Mouse (Mus musculus) heart, embryonic 15.5 days (tissue): ENCODE results near the gene Lin7c. TPM values are rescaled to one million over a fixed set of nuclear protein-coding genes. Genes with fewer than 3 reads are reported as not detected.

ENCODE experiments used
- ATAC-seq: fragments of 200-750 bp; cut with Nextera tagmentation; replicated peaks from 2 replicates; pipeline ENCODE4 v1.8.0; 2017; ENCODE audit warnings: low read depth, moderate TSS enrichment; ENCODE audit not compliant: insufficient number of reproducible peaks, insufficient read depth, low FRiP score
- H3K27ac ChIP-seq: fragments of 300-500 bp; sonication (generic); 2 replicates; pipeline ENCODE4 v1.5.1; 2015; ENCODE audit warnings: mild to moderate bottlenecking, inconsistent platforms
- H3K27me3 ChIP-seq: fragments of 300-500 bp; sonication (generic); 2 replicates; pipeline ENCODE4 v1.6.1; 2015; ENCODE audit warnings: inconsistent platforms
- H3K36me3 ChIP-seq: fragments of 300-500 bp; sonication (generic); 2 replicates; pipeline ENCODE4 v1.6.1; 2015; ENCODE audit warnings: mild to moderate bottlenecking, inconsistent platforms
- H3K4me1 ChIP-seq: fragments of 300-500 bp; sonication (generic); replicated peaks from 2 replicates; pipeline ENCODE4 v1.6.1; 2015; ENCODE audit warnings: inconsistent platforms
- H3K4me2 ChIP-seq: fragments of 300-500 bp; sonication (generic); 2 replicates; pipeline ENCODE4 v1.6.1; 2015; ENCODE audit warnings: inconsistent platforms, mild to moderate bottlenecking, moderate library complexity
- H3K4me3 ChIP-seq: fragments of 300-500 bp; sonication (generic); 2 replicates; pipeline ENCODE4 v1.5.1; 2015; ENCODE audit warnings: mild to moderate bottlenecking, inconsistent platforms
- H3K9ac ChIP-seq: fragments of 300-500 bp; sonication (generic); 2 replicates; pipeline ENCODE4 v1.6.1; 2015; ENCODE audit warnings: mild to moderate bottlenecking, inconsistent platforms
- H3K9me3 ChIP-seq: fragments of 300-500 bp; sonication (generic); replicated peaks from 2 replicates; pipeline ENCODE4 v1.6.1; 2016; ENCODE audit warnings: inconsistent platforms
- WGBS: fragments of 180-500 bp; shearing (Covaris S2); methylation state at CpG from one replicate; pipeline ENCODE4 v1.1.7; 2015; ENCODE audit warnings: mixed read lengths; 5-methylcytosine and 5-hydroxymethylcytosine counted together
- polyA plus RNA-seq: library from polyadenylated mRNA; unstranded; fragments of >200 nt; fragmentation: Nextera tagmentation; extraction: Ambion mirVana; gene quantifications from 2 replicates; pipeline ENCODE4 v1.2.1, GENCODE M21; 2015

The Lin7c gene
- polyA plus RNA-seq, 1 experiment from 2014 or later = 37.3 TPM

GRCm38 (mm10) chr2:109927876-109928275 is 37.2 kb downstream of the Lin7c start:
- H3K4me2 ChIP-seq = no peak overlapping the region
- no peaks in the 10 kb centered on the region; the same call in 1 of the 2 replicates for H3K36me3 ChIP-seq
- no peak overlapping the region for H3K27ac ChIP-seq
- no peak overlapping the region for H3K4me3 ChIP-seq
- H3K27me3 ChIP-seq = no peaks in the 10 kb centered on the region
- no peak for ATAC-seq
- peaks cover 21% of the 10 kb centered on the region for H3K4me1 ChIP-seq
- H3K9ac ChIP-seq = no peak overlapping the region
- H3K9me3 ChIP-seq = no peaks in the 10 kb centered on the region

- H3K27me3 ChIP-seq = no peaks in the 10 kb centered on the region
- H3K4me2 ChIP-seq = no peak overlapping the region
- no peaks in the 10 kb centered on the region; the same call in 1 of the 2 replicates for H3K36me3 ChIP-seq
- no peak for ATAC-seq
- H3K4me3 ChIP-seq = no peak overlapping the region
- H3K27ac ChIP-seq = no peak overlapping the region
- H3K4me1 ChIP-seq = peaks cover 27% of the 10 kb centered on the region
- WGBS = 53% methylated on average over 4 of the region's 4 CpGs
- no peak overlapping the region for H3K9ac ChIP-seq
- H3K9me3 ChIP-seq = no peaks in the 10 kb centered on the region
Observed at GRCm38 (mm10) chr2:109928791-109929190, 38.1 kb downstream of the Lin7c start.

GRCm38 (mm10) chr2:109929256-109929655 is 38.6 kb downstream of the Lin7c start:
- Histone ChIP-seq H3K4me3 (no peak overlapping the region), H3K4me2 (no peak overlapping the region), H3K27me3 (no peaks in the 10 kb centered on the region), H3K9me3 (no peaks in the 10 kb centered on the region), H3K9ac (no peak overlapping the region), H3K36me3 (no peaks in the 10 kb centered on the region; the same call in 1 of the 2 replicates), H3K4me1 (peaks cover 31% of the 10 kb centered on the region), H3K27ac (no peak overlapping the region)
- WGBS = 39% methylated on average over 3 of the region's 3 CpGs
- ATAC-seq = 0 out of 2 replicates have a peak, but pooled peaks have one; percentile 39

- H3K4me1 ChIP-seq = peaks cover 37% of the 10 kb centered on the region
- no peaks in the 10 kb centered on the region for H3K9me3 ChIP-seq
- no peaks in the 10 kb centered on the region; the same call in 1 of the 2 replicates for H3K36me3 ChIP-seq
- no peaks in the 10 kb centered on the region for H3K27me3 ChIP-seq
- 93% methylated on average over 5 of the region's 5 CpGs for WGBS
- H3K27ac ChIP-seq = no peak overlapping the region
- no peak overlapping the region for H3K4me2 ChIP-seq
- H3K4me3 ChIP-seq = no peak overlapping the region
- no peak overlapping the region for H3K9ac ChIP-seq
- no peak for ATAC-seq
Observed at GRCm38 (mm10) chr2:109930366-109930765, 39.7 kb downstream of the Lin7c start.

- Histone ChIP-seq H3K4me3 (no peak overlapping the region), H3K27me3 (no peaks in the 10 kb centered on the region), H3K9ac (no peak overlapping the region), H3K36me3 (no peaks in the 10 kb centered on the region; the same call in 1 of the 2 replicates), H3K27ac (no peak overlapping the region), H3K9me3 (no peaks in the 10 kb centered on the region), H3K4me2 (no peak overlapping the region), H3K4me1 (peaks cover 38% of the 10 kb centered on the region)
- ATAC-seq = no peak
- 90% methylated on average over 4 of the region's 4 CpGs for WGBS
Observed at GRCm38 (mm10) chr2:109930771-109931170, 40.1 kb downstream of the Lin7c start.

GRCm38 (mm10) chr2:109931978-109932780 is 41.5 kb downstream of the Lin7c start:
- no peaks in the 10 kb centered on the region for H3K27me3 ChIP-seq
- peaks cover 48% of the 10 kb centered on the region for H3K4me1 ChIP-seq
- WGBS = 49% methylated on average over 13 of the region's 13 CpGs
- H3K9ac ChIP-seq = no peak overlapping the region
- H3K9me3 ChIP-seq = no peaks in the 10 kb centered on the region
- H3K27ac ChIP-seq = no peak overlapping the region
- 0 out of 2 replicates have a peak overlapping the region, but pooled peaks have one; percentile 8 for H3K4me3 ChIP-seq
- H3K4me2 ChIP-seq = peak overlapping the region; percentile 42
- H3K36me3 ChIP-seq = no peaks in the 10 kb centered on the region
- ATAC-seq = no peak

- Histone ChIP-seq H3K4me1 (peaks cover 46% of the 10 kb centered on the region), H3K9me3 (no peaks in the 10 kb centered on the region), H3K27me3 (no peaks in the 10 kb centered on the region), H3K27ac (no peak overlapping the region), H3K36me3 (no peaks in the 10 kb centered on the region), H3K9ac (no peak overlapping the region), H3K4me2 (no peak overlapping the region), H3K4me3 (no peak overlapping the region)
- WGBS = 75% methylated on average over 3 of the region's 3 CpGs
- no peak for ATAC-seq
Observed at GRCm38 (mm10) chr2:109933151-109933550, 42.5 kb downstream of the Lin7c start.

GRCm38 (mm10) chr2:109934086-109934485 is 43.4 kb downstream of the Lin7c start:
- Histone ChIP-seq H3K9ac (no peak overlapping the region), H3K4me2 (no peak overlapping the region), H3K4me1 (peaks cover 41% of the 10 kb centered on the region), H3K27ac (no peak overlapping the region), H3K4me3 (no peak overlapping the region), H3K9me3 (no peaks in the 10 kb centered on the region), H3K36me3 (no peaks in the 10 kb centered on the region), H3K27me3 (no peaks in the 10 kb centered on the region)
- WGBS = 48% methylated on average over 4 of the region's 4 CpGs
- no peak for ATAC-seq

- Histone ChIP-seq H3K4me2 (no peak overlapping the region), H3K36me3 (no peaks in the 10 kb centered on the region), H3K9ac (no peak overlapping the region), H3K27me3 (no peaks in the 10 kb centered on the region), H3K4me1 (peaks cover 38% of the 10 kb centered on the region), H3K9me3 (no peaks in the 10 kb centered on the region), H3K4me3 (no peak overlapping the region), H3K27ac (no peak overlapping the region)
- ATAC-seq = no peak
- WGBS = 85% methylated on average over 3 of the region's 3 CpGs
Observed at GRCm38 (mm10) chr2:109935194-109935593, 44.5 kb downstream of the Lin7c start.

GRCm38 (mm10) chr2:109935754-109936409 is 45.2 kb downstream of the Lin7c start:
- 64% methylated on average over 11 of the region's 11 CpGs for WGBS
- H3K27ac ChIP-seq = no peak overlapping the region
- no peak overlapping the region for H3K4me3 ChIP-seq
- no peaks in the 10 kb centered on the region for H3K27me3 ChIP-seq
- no peaks in the 10 kb centered on the region for H3K9me3 ChIP-seq
- H3K4me1 ChIP-seq = peaks cover 38% of the 10 kb centered on the region
- H3K36me3 ChIP-seq = no peaks in the 10 kb centered on the region
- no peak for ATAC-seq
- H3K4me2 ChIP-seq = no peak overlapping the region
- H3K9ac ChIP-seq = no peak overlapping the region

- WGBS = 38% methylated on average over 2 of the region's 2 CpGs
- no peak overlapping the region for H3K4me2 ChIP-seq
- H3K9ac ChIP-seq = no peak overlapping the region
- no peaks in the 10 kb centered on the region for H3K9me3 ChIP-seq
- H3K27me3 ChIP-seq = no peaks in the 10 kb centered on the region
- H3K36me3 ChIP-seq = no peaks in the 10 kb centered on the region
- H3K27ac ChIP-seq = no peak overlapping the region
- no peak for ATAC-seq
- peaks cover 38% of the 10 kb centered on the region for H3K4me1 ChIP-seq
- no peak overlapping the region for H3K4me3 ChIP-seq
Observed at GRCm38 (mm10) chr2:109936410-109936755, 45.7 kb downstream of the Lin7c start.
